Mouse (Mus musculus) MEL (cell line): ENCODE measurements around the gene Dscam. TPM values are rescaled to one million over a fixed set of nuclear protein-coding genes. Genes with fewer than 3 reads are reported as not detected.

Experiments used
- DNase-seq: peaks from one replicate; pipeline ENCODE4 v3.0.0; 2011; ENCODE audit warnings: low read depth, low spot score
- H3K27ac ChIP-seq: 2 replicates; pipeline ENCODE4 v1.5.1; 2012; ENCODE audit warnings: low read depth, mild to moderate bottlenecking, control low read depth, low read length, moderate library complexity; ENCODE audit not compliant: control insufficient read depth
- H3K27me3 ChIP-seq, 2 experiments: fragments of 150-350 bp in 1 of 2; sonication (generic) in 1 of 2; 2 replicates each; pipeline ENCODE4 v1.6.1; 2012; ENCODE audit warnings: low read length in 2 of 2, mild to moderate bottlenecking in 2 of 2, improper control_type of control experiment in 1 of 2, moderate library complexity in 1 of 2; ENCODE audit not compliant: insufficient read depth in 2 of 2, control insufficient read depth in 1 of 2
- H3K36me3 ChIP-seq, 2 experiments: 2 replicates each; pipeline ENCODE4 v1.6.1; 2012 to 2014; ENCODE audit warnings: low read length in 2 of 2, improper control_type of control experiment in 1 of 2, inconsistent platforms in 1 of 2, mild to moderate bottlenecking in 1 of 2; ENCODE audit not compliant: insufficient read depth in 2 of 2, control insufficient read depth in 1 of 2
- H3K4me1 ChIP-seq, 2 experiments: fragments of 150-350 bp in 1 of 2; sonication (generic) in 1 of 2; 2 replicates each; pipeline ENCODE4 v1.6.1; 2012; ENCODE audit warnings: low read length in 2 of 2, improper control_type of control experiment in 1 of 2, mild to moderate bottlenecking in 1 of 2; ENCODE audit not compliant: insufficient read depth in 2 of 2, control insufficient read depth in 1 of 2
- H3K4me3 ChIP-seq, 2 experiments: fragments of 150-350 bp in 1 of 2; sonication (generic) in 1 of 2; 2 replicates each; pipeline ENCODE4 v1.5.1; 2012; ENCODE audit warnings: low read depth in 2 of 2, low read length in 2 of 2, mild to moderate bottlenecking in 2 of 2, moderate library complexity in 2 of 2, control low read depth in 1 of 2, improper control_type of control experiment in 1 of 2; ENCODE audit not compliant: control insufficient read depth in 1 of 2, insufficient read depth in 1 of 2
- H3K79me2 ChIP-seq: 2 replicates; pipeline ENCODE4 v1.6.1; 2012; ENCODE audit warnings: mild to moderate bottlenecking, low read length, moderate library complexity; ENCODE audit not compliant: control insufficient read depth, poor library complexity, insufficient read depth
- H3K9ac ChIP-seq: 2 replicates; pipeline ENCODE4 v1.6.1; 2012; ENCODE audit warnings: low read depth, mild to moderate bottlenecking, control low read depth, low read length, moderate library complexity; ENCODE audit not compliant: control insufficient read depth, poor library complexity, severe bottlenecking
- H3K9me3 ChIP-seq: fragments of 150-350 bp; sonication (generic); replicated peaks from 2 replicates; pipeline ENCODE4 v1.6.1; 2012; ENCODE audit warnings: mild to moderate bottlenecking, low read length, improper control_type of control experiment, moderate library complexity; ENCODE audit not compliant: insufficient read depth
- BHLHE40 ChIP-seq: IDR thresholded peaks from 2 replicates; pipeline ENCODE4 v1.6.1; 2012; ENCODE audit warnings: low read depth, mild to moderate bottlenecking, inconsistent platforms, low read length, improper control_type of control experiment, borderline replicate concordance
- CHD1 ChIP-seq: IDR thresholded peaks from 2 replicates; pipeline ENCODE4 v1.6.1; 2012; ENCODE audit warnings: low read depth, mild to moderate bottlenecking, inconsistent platforms, low read length, improper control_type of control experiment
- CHD2 ChIP-seq: IDR thresholded peaks from 2 replicates; pipeline ENCODE4 v1.6.1; 2011; ENCODE audit warnings: low read length, improper control_type of control experiment
- CTCF ChIP-seq, 3 experiments: IDR thresholded peaks in 2 of 3; conservative IDR thresholded peaks in 1 of 3; 2 replicates each; pipeline ENCODE4 v1.5.1; 2011 to 2012; ENCODE audit warnings: low read length in 3 of 3, low read depth in 2 of 3, mild to moderate bottlenecking in 2 of 3, improper control_type of control experiment in 1 of 3, inconsistent platforms in 1 of 3, mixed read lengths in 1 of 3, moderate library complexity in 1 of 3; ENCODE audit not compliant: control insufficient read depth in 1 of 3, insufficient read depth in 1 of 3, poor library complexity in 1 of 3, severe bottlenecking in 1 of 3
- E2F4 ChIP-seq: IDR thresholded peaks from 2 replicates; pipeline ENCODE4 v1.6.1; 2011; ENCODE audit warnings: low read depth, low read length, improper control_type of control experiment, borderline replicate concordance
- ELF1 ChIP-seq: IDR thresholded peaks from 2 replicates; pipeline ENCODE4 v1.6.1; 2014; ENCODE audit warnings: low read depth, mild to moderate bottlenecking, inconsistent platforms, low read length, improper control_type of control experiment, moderate library complexity
- EP300 ChIP-seq, 2 experiments: IDR thresholded peaks; 2 replicates each; pipeline ENCODE4 v1.6.1; 2011; ENCODE audit warnings: improper control_type of control experiment in 2 of 2, low read length in 2 of 2, low read depth in 1 of 2, mild to moderate bottlenecking in 1 of 2
- ETS1 ChIP-seq: IDR thresholded peaks from 2 replicates; pipeline ENCODE4 v1.6.1; 2012; ENCODE audit warnings: low read depth, mild to moderate bottlenecking, inconsistent platforms, low read length, improper control_type of control experiment, moderate library complexity
- GABPA ChIP-seq: IDR thresholded peaks from 2 replicates; pipeline ENCODE4 v1.6.1; 2012; ENCODE audit warnings: low read depth, mild to moderate bottlenecking, inconsistent platforms, low read length, improper control_type of control experiment, moderate library complexity
- GATA1 ChIP-seq: IDR thresholded peaks from 2 replicates; pipeline ENCODE4 v1.6.1; 2011; ENCODE audit warnings: low read depth, low read length, improper control_type of control experiment
- JUND ChIP-seq: IDR thresholded peaks from 2 replicates; pipeline ENCODE4 v1.6.1; 2011; ENCODE audit warnings: low read depth, mild to moderate bottlenecking, improper control_type of control experiment, low read length
- MXI1 ChIP-seq: IDR thresholded peaks from 2 replicates; pipeline ENCODE4 v1.6.1; 2011; ENCODE audit warnings: mild to moderate bottlenecking, low read depth, low read length, improper control_type of control experiment
- MYB ChIP-seq: IDR thresholded peaks from 2 replicates; pipeline ENCODE4 v1.6.1; 2011; ENCODE audit warnings: mild to moderate bottlenecking, low read depth, low read length, improper control_type of control experiment
- NELFE ChIP-seq: IDR thresholded peaks from 2 replicates; pipeline ENCODE4 v1.6.1; 2011; ENCODE audit warnings: low read depth, low read length, improper control_type of control experiment
- NRF1 ChIP-seq: IDR thresholded peaks from 2 replicates; pipeline ENCODE4 v1.6.1; 2014; ENCODE audit warnings: low read depth, mild to moderate bottlenecking, inconsistent platforms, low read length, improper control_type of control experiment, moderate library complexity; ENCODE audit not compliant: poor library complexity, insufficient read depth, severe bottlenecking
- POLR2A ChIP-seq, 2 experiments: IDR thresholded peaks; 2 replicates each; pipeline ENCODE4 v1.6.1; 2011 to 2012; ENCODE audit warnings: low read length in 2 of 2, mild to moderate bottlenecking in 2 of 2, control low read depth in 1 of 2, improper control_type of control experiment in 1 of 2, low read depth in 1 of 2, moderate library complexity in 1 of 2; ENCODE audit not compliant: control insufficient read depth in 1 of 2, insufficient read depth in 1 of 2, poor library complexity in 1 of 2
- POLR2AphosphoS5 ChIP-seq: IDR thresholded peaks from 2 replicates; pipeline ENCODE4 v1.6.1; 2012; ENCODE audit warnings: low read depth, borderline replicate concordance, mild to moderate bottlenecking, inconsistent platforms, low read length, moderate library complexity, mixed read lengths
- RAD21 ChIP-seq: IDR thresholded peaks from 2 replicates; pipeline ENCODE4 v1.6.1; 2011; ENCODE audit warnings: mild to moderate bottlenecking, low read depth, low read length, improper control_type of control experiment
- SIN3A ChIP-seq: IDR thresholded peaks from 2 replicates; pipeline ENCODE4 v1.6.1; 2012; ENCODE audit warnings: low read length, improper control_type of control experiment, inconsistent platforms
- SMC3 ChIP-seq: IDR thresholded peaks from 2 replicates; pipeline ENCODE4 v1.6.1; 2011; ENCODE audit warnings: low read depth, low read length, improper control_type of control experiment
- TBP ChIP-seq: IDR thresholded peaks from 2 replicates; pipeline ENCODE4 v1.8.0; 2011; ENCODE audit warnings: low read depth, low read length, improper control_type of control experiment
- TCF12 ChIP-seq: IDR thresholded peaks from 2 replicates; pipeline ENCODE4 v1.6.1; 2014; ENCODE audit warnings: low read depth, mild to moderate bottlenecking, inconsistent platforms, low read length, improper control_type of control experiment, moderate library complexity
- UBTF ChIP-seq: IDR thresholded peaks from 2 replicates; pipeline ENCODE4 v1.6.1; 2012; ENCODE audit warnings: low read depth, mild to moderate bottlenecking, inconsistent platforms, low read length, improper control_type of control experiment, moderate library complexity, borderline replicate concordance; ENCODE audit not compliant: insufficient read depth
- USF2 ChIP-seq, 2 experiments: IDR thresholded peaks; 2 replicates each; pipeline ENCODE4 v1.6.1; 2011 to 2012; ENCODE audit warnings: improper control_type of control experiment in 2 of 2, low read length in 2 of 2, borderline replicate concordance in 1 of 2, inconsistent platforms in 1 of 2, low read depth in 1 of 2, mild to moderate bottlenecking in 1 of 2; ENCODE audit not compliant: insufficient read depth in 1 of 2
- ZC3H11A ChIP-seq: IDR thresholded peaks from 2 replicates; pipeline ENCODE4 v1.6.1; 2012; ENCODE audit warnings: low read depth, mild to moderate bottlenecking, inconsistent platforms, low read length, improper control_type of control experiment
- ZMIZ1 ChIP-seq: IDR thresholded peaks from 2 replicates; pipeline ENCODE4 v1.6.1; 2012; ENCODE audit warnings: low read depth, mild to moderate bottlenecking, inconsistent platforms, low read length, improper control_type of control experiment, moderate library complexity
- ZNF384 ChIP-seq: IDR thresholded peaks from 2 replicates; pipeline ENCODE4 v1.6.1; 2012; ENCODE audit warnings: low read depth, mild to moderate bottlenecking, inconsistent platforms, low read length, improper control_type of control experiment
- polyA plus RNA-seq, 2 experiments: library from polyadenylated mRNA; stranded (reverse) in 1 of 2; unstranded in 1 of 2; fragments of >175 nt in 1 of 2; fragments of >200 nt in 1 of 2; gene quantifications; 2 replicates each; pipeline versions ENCODE4 v1.2.1 to v1.2.4; 2012; ENCODE audit warnings: low replicate concordance in 2 of 2, low read depth in 1 of 2; ENCODE audit not compliant: insufficient read length in 2 of 2, insufficient read depth in 1 of 2, missing spikeins in 1 of 2
- total RNA-seq: library from RNA; depleted of rRNA; stranded (reverse); fragments of 300-350 nt; gene quantifications from 2 replicates; pipeline ENCODE4 v1.2.3, GENCODE M21; 2012

The Dscam gene
- total and polyA plus RNA-seq, 3 experiments, result not detected

DNA sequence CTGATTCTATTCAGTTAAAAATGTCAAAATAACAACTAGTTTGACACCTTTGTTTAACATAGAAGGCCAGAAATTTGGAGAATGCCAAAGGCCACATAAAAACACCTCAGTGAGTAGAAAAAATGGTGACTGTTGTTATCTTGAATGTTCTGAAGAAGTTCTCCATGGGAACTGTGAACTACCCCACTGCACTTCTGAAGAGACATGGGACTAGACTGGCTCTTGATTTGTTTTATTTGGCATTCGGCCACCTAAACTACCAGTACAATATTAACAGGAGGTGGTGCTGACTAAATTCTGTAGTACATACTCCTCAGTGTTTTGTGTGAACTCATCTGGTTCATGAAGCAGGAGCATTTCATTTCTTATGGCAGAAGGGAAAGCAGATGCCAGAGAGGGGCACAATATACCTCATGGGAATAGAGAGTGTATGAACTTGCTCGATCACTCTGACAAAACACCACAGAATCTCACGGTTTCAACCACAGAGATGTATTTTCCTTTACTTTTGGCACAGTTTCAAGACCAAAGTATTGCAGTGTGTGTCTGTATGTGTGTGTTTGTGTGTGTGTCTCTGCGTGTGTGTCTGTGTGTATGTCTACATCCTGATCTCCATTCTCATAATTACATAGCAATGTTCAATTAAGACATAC, 94.5 kb downstream of the Dscam start:
- H3K4me1 ChIP-seq, result no peaks in the 10 kb centered on the region
- TF ChIP-seq TCF12 (no peak), CTCF (IDR thresholded peaks at IDR 0.05 in 2 of 3, conservative IDR thresholded peaks at IDR 0.05 in 1 of 3; ENCODE audit: control insufficient read depth in 1 of 3, insufficient read depth in 1 of 3, low read depth in 2 of 3, low read length in 3 of 3, poor library complexity in 1 of 3, severe bottlenecking in 1 of 3) (no peak), CHD2 (no peak), BHLHE40 (no peak), ZNF384 (no peak), ZMIZ1 (no peak), TBP (no peak), EP300 (IDR thresholded peaks at IDR 0.05; ENCODE audit: low read depth in 1 of 2, low read length in 2 of 2) (no peak), NELFE (no peak), POLR2A (IDR thresholded peaks at IDR 0.05; ENCODE audit: control insufficient read depth in 1 of 2, insufficient read depth in 1 of 2, low read depth in 1 of 2, low read length in 2 of 2, poor library complexity in 1 of 2) (no peak), MXI1 (no peak), ZC3H11A (no peak), NRF1 (no peak), UBTF (no peak), E2F4 (no peak), RAD21 (no peak), GABPA (no peak), MYB (no peak), SIN3A (no peak)
- no peaks in the 10 kb centered on the region for H3K27me3 ChIP-seq
- no peak overlapping the region for H3K4me3 ChIP-seq
- H3K36me3 ChIP-seq, result no peaks in the 10 kb centered on the region
- no peaks in the 10 kb centered on the region for H3K9me3 ChIP-seq
- H3K27ac ChIP-seq, result no peak overlapping the region
- DNase-seq, result no peak
- no peak overlapping the region for H3K9ac ChIP-seq
- no peaks in the 10 kb centered on the region for H3K79me2 ChIP-seq

DNA sequence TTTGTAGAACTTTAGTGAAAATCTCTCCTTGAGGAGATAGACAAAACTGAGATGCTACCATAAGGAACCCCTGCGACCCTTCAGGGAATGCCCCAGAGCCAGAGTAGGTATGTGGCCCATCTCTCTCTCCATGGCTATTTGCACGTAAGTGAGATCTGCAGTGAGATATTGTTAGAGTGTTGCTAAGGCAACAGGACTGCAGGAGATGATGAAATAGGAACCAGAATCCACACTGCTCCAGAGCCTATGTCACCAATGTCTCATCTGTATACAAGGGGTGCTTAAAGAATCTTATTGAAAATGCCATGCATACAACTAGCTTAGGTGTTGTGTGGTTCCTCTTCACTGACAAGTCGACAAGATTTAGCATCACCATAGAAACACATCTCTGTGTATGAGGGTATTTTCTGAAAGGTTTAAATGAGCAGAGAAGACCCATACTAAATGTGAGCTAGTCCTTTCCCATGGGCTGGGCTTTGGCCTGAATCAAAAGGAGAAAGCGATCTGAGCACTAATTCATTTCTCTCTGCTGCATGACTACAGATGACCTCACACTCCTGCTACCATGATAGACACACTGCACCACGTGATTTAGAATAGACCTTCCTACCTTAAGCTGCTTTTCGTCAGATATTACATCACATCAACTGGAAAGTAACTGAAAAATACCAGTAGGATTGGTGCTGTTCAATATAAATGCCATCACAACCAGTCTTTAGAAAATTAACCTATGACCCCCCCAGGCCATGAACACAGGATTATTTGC, 95.2 kb downstream of the Dscam start:
- TF ChIP-seq ELF1, result no peak
- TF ChIP-seq ZC3H11A, result no peak
- TF ChIP-seq CHD1, result no peak
- TF ChIP-seq ETS1, result no peak
- TF ChIP-seq SIN3A, result no peak
- TF ChIP-seq ZMIZ1, result no peak
- no peak for TF ChIP-seq SMC3
- TF ChIP-seq CTCF (IDR thresholded peaks at IDR 0.05 in 2 of 3, conservative IDR thresholded peaks at IDR 0.05 in 1 of 3; ENCODE audit: control insufficient read depth in 1 of 3, insufficient read depth in 1 of 3, low read depth in 2 of 3, low read length in 3 of 3, poor library complexity in 1 of 3, severe bottlenecking in 1 of 3), result no peak
- TF ChIP-seq MXI1, result no peak
- TF ChIP-seq RAD21, result no peak
- TF ChIP-seq USF2 (IDR thresholded peaks at IDR 0.05; ENCODE audit: borderline replicate concordance in 1 of 2, insufficient read depth in 1 of 2, low read depth in 1 of 2, low read length in 2 of 2), result no peak
- no peak for TF ChIP-seq POLR2AphosphoS5
- TF ChIP-seq MYB, result no peak
- no peak for TF ChIP-seq NELFE
- no peak for TF ChIP-seq JUND
- no peak for TF ChIP-seq CHD2
- no peak for TF ChIP-seq TCF12
- TF ChIP-seq GATA1, result no peak
- H3K4me1 ChIP-seq, result no peaks in the 10 kb centered on the region
- no peak overlapping the region for H3K4me3 ChIP-seq
- no peak for DNase-seq
- no peak overlapping the region for H3K27ac ChIP-seq
- H3K9me3 ChIP-seq, result no peaks in the 10 kb centered on the region
- H3K36me3 ChIP-seq, result no peaks in the 10 kb centered on the region
- H3K27me3 ChIP-seq, result no peaks in the 10 kb centered on the region
- H3K9ac ChIP-seq, result no peak overlapping the region
- no peaks in the 10 kb centered on the region for H3K79me2 ChIP-seq
